Mouse (Mus musculus) bone marrow macrophage, adult 2 months (primary cell): ENCODE results near the gene Specc1l.

ENCODE experiments used
- CTCF ChIP-seq: IDR thresholded peaks from 2 replicates; pipeline ENCODE4 v1.5.1; 2012; ENCODE audit warnings: low read depth, mild to moderate bottlenecking, low read length, moderate library complexity
- POLR2A ChIP-seq: IDR thresholded peaks from 2 replicates; pipeline ENCODE4 v1.6.1; 2012; ENCODE audit warnings: mild to moderate bottlenecking, low read depth, low read length, borderline replicate concordance

- TF ChIP-seq CTCF, result no peak
- TF ChIP-seq POLR2A, result no peak
Measured at GRCm38 (mm10) chr10:75314190-75314980, 102.5 kb downstream of the Specc1l start.
